Mouse (Mus musculus) frontal cortex, postnatal 14 days (tissue): ENCODE data around the gene Gm5538.

Source experiments
- DNase-seq, 2 experiments: peaks; one replicate each; pipeline ENCODE4 v3.0.0; 2022; ENCODE audit warnings: low spot score in 2 of 2

The Gm5538 gene

GRCm38 (mm10) chr3:59729490-59729889 is at the start of gene Gm5538:
Gene Gm5538 (plus strand): TSS chr3:59729790.
- DNase-seq = no peak

- no peak for DNase-seq
These were observed 32.2 kb upstream of the Gm5538 start for GRCm38 (mm10) chr3:59697391-59697790.

- no peak for DNase-seq
These were observed 26.9 kb upstream of the Gm5538 start for GRCm38 (mm10) chr3:59702614-59703110.

GRCm38 (mm10) chr3:59739866-59740265 is 10.3 kb downstream of the Gm5538 start:
- no peak for DNase-seq

GRCm38 (mm10) chr3:59744181-59744580 is 14.6 kb downstream of the Gm5538 start:
- DNase-seq = no peak
